Mouse (Mus musculus) brain, embryonic 14.5 days (tissue): ENCODE measurements around the gene H2afy.

Source experiments
- CTCF ChIP-seq: fragments of 200-500 bp; IDR thresholded peaks from 2 replicates; pipeline ENCODE4 v1.5.1; 2012; ENCODE audit warnings: inconsistent platforms, mild to moderate bottlenecking, moderate library complexity, borderline replicate concordance; ENCODE audit not compliant: insufficient read depth, insufficient read length; ENCODE audit errors: extremely low read depth
- POLR2A ChIP-seq: fragments of 200-500 bp; IDR thresholded peaks from 2 replicates; pipeline ENCODE4 v1.6.1; 2012; ENCODE audit warnings: mild to moderate bottlenecking, inconsistent platforms, borderline replicate concordance; ENCODE audit not compliant: poor library complexity, insufficient read depth, insufficient read length, severe bottlenecking; ENCODE audit errors: extremely low read depth

DNA sequence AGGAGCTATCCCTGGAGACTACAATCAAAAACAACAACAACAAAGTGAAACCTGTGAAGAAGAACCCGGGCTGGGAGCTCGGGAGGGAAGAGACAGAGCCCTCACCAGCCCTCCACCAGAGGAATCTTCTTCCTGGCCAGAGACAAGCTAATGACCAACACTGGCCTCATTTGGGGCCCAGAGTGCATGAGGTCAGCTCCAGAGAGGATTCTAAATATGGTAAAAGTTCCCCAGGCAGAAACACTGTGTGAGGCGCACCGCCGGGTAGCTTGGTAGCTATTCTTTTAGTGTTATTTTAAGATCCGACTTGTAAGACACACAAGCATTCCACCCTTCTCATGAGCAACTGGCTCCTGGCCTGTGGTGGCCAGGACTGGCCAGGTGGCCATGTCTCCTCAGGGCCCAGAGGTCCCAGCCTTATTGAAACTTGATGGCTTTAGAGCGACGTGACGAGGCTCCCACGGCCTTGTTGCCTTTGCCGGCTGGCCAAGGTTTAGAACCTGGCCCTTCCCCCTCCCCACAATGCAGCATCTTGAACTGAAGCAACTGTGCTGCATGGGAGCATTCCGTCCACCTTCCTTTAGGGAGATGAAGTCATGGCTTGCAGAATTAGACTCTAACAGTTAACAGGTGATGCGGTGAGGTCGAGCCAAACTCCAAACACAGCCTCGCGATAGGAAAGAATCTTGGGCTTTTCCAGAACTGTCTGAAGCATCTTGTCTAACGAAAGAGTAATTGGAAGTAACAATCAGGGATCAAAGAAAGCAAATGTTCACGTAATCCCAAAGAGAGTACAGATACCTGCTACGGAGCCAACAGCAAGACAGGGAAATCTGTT, 25.2 kb downstream of the H2afy start:
- TF ChIP-seq CTCF (no peak), POLR2A (no peak)
